Mouse (Mus musculus) 3T3-L1 (cell line): ENCODE results near the gene Tox4.
A peak's percentile ranks its signal among the peaks of the same experiment; 100 is the strongest.

Experiments used
- DNase-seq: peaks from one replicate; pipeline ENCODE4 v3.0.0-alpha.2; 2015; ENCODE audit warnings: low read depth, low spot score

Tox4 gene

GRCm38 (mm10) chr14:52313931-52314807 is 35.2 kb downstream of the Tox4 start:
- DNase-seq, result no peak

GRCm38 (mm10) chr14:52314808-52315150 is 35.8 kb downstream of the Tox4 start:
- no peak for DNase-seq

GRCm38 (mm10) chr14:52315283-52315780 is 36.4 kb downstream of the Tox4 start:
- no peak for DNase-seq

- peak; percentile 53 for DNase-seq
These were observed 37.0 kb downstream of the Tox4 start for GRCm38 (mm10) chr14:52315792-52316440.

GRCm38 (mm10) chr14:52316441-52317225 is 37.7 kb downstream of the Tox4 start:
- DNase-seq, result peak; percentile 21

GRCm38 (mm10) chr14:52319361-52319760 is 40.4 kb downstream of the Tox4 start:
- no peak for DNase-seq

GRCm38 (mm10) chr14:52325890-52326289 is 46.9 kb downstream of the Tox4 start:
- DNase-seq, result no peak

GRCm38 (mm10) chr14:52327375-52327901 is 48.5 kb downstream of the Tox4 start:
- DNase-seq, result no peak

- DNase-seq, result no peak
These were observed 49.2 kb downstream of the Tox4 start, which contains the start of gene Sall2 for GRCm38 (mm10) chr14:52327910-52328812. Gene Sall2, minus strand, starts transcription at chr14:52328762.

- DNase-seq, result no peak
These were observed 52.3 kb downstream of the Tox4 start for GRCm38 (mm10) chr14:52331069-52331750.

GRCm38 (mm10) chr14:52332171-52332570 is 53.2 kb downstream of the Tox4 start:
- no peak for DNase-seq

- DNase-seq, result peak; percentile 83
These were observed 60.0 kb downstream of the Tox4 start for GRCm38 (mm10) chr14:52338751-52339511.

GRCm38 (mm10) chr14:52339512-52339852 is 60.5 kb downstream of the Tox4 start:
- DNase-seq, result no peak
